Mouse (Mus musculus): ENCODE results near the gene Eefsec.

DNA sequence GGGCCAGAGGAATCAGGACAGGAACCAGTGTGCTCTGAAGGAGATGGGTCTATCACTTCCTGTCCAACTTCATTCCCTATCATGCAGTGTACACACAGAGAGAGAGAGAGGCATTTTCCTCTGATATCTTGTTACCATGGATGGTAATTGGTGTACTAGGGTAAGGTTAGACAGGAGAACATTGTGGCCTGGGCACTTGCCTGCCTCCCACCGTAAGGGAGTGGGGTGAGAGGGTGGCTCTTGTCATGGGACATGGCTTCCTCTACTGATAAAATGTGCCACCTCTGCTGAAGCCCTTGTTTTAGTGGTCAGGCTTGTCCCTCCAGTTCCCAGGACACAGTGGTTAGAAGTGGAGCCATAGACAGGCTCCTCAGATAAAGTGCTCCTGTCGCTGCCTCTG lies 178.4 kb downstream of the Eefsec start:
- TF ChIP-seq CTCF (IDR thresholded peaks at IDR 0.05; ENCODE audit: low read depth) (no peak), EP300 (IDR thresholded peaks at IDR 0.05; ENCODE audit: low read depth) (peak; percentile 50; the same call in 1 of the 2 replicates)
